Mouse (Mus musculus) midbrain, postnatal 0 days (tissue): Measurements from ENCODE around the gene Tbcd. TPM values are rescaled to one million over a fixed set of nuclear protein-coding genes. Genes with fewer than 3 reads are reported as not detected.

Source experiments
- ATAC-seq: fragments of 200-750 bp; cut with Nextera tagmentation; 2 replicates; pipeline ENCODE4 v1.8.0; 2017; ENCODE audit warnings: moderate number of reproducible peaks, mild to moderate bottlenecking, moderate TSS enrichment, moderate library complexity; ENCODE audit not compliant: low FRiP score
- DNase-seq: peaks from one replicate; pipeline ENCODE4 v3.0.0-alpha.2; 2015; ENCODE audit warnings: low spot score
- H3K27ac ChIP-seq: fragments of 300-500 bp; sonication (generic); 2 replicates; pipeline ENCODE4 v1.5.1; 2014; ENCODE audit warnings: low read depth, mild to moderate bottlenecking, low read length, mixed read lengths
- H3K27me3 ChIP-seq: fragments of 300-500 bp; sonication (generic); 2 replicates; pipeline ENCODE4 v1.6.1; 2014; ENCODE audit warnings: low read length, control low read depth, mixed read lengths; ENCODE audit not compliant: insufficient read depth
- H3K36me3 ChIP-seq: fragments of 300-500 bp; sonication (generic); 2 replicates; pipeline ENCODE4 v1.6.1; 2014; ENCODE audit warnings: low read length, control low read depth, mixed read lengths; ENCODE audit not compliant: insufficient read depth
- H3K4me1 ChIP-seq: fragments of 300-500 bp; sonication (generic); 2 replicates; pipeline ENCODE4 v1.6.1; 2014; ENCODE audit warnings: mild to moderate bottlenecking, control low read depth, antibody characterized with exemption, low read length, mixed read lengths; ENCODE audit not compliant: insufficient read depth
- H3K4me2 ChIP-seq: fragments of 300-500 bp; sonication (generic); 2 replicates; pipeline ENCODE4 v1.6.1; 2014; ENCODE audit warnings: low read depth, mild to moderate bottlenecking, low read length, mixed read lengths; ENCODE audit not compliant: poor library complexity, severe bottlenecking
- H3K4me3 ChIP-seq: fragments of 300-500 bp; sonication (generic); 2 replicates; pipeline ENCODE4 v1.5.1; 2014; ENCODE audit warnings: low read depth, mild to moderate bottlenecking, low read length, moderate library complexity
- H3K9ac ChIP-seq: fragments of 300-500 bp; sonication (generic); replicated peaks from 2 replicates; pipeline ENCODE4 v1.6.1; 2014; ENCODE audit warnings: mild to moderate bottlenecking, low read length, moderate library complexity, mixed read lengths; ENCODE audit not compliant: poor library complexity, severe bottlenecking
- H3K9me3 ChIP-seq: fragments of 300-500 bp; sonication (generic); 2 replicates; pipeline ENCODE4 v1.6.1; 2016; ENCODE audit warnings: low read length, control low read depth
- CTCF ChIP-seq: IDR thresholded peaks from 2 replicates; pipeline ENCODE4 v1.5.1; 2016; ENCODE audit warnings: antibody characterized with exemption, mild to moderate bottlenecking
- WGBS: fragments of 180-500 bp; shearing (Covaris S2); extraction: QIAGEN DNeasy Blood & Tissue Kit; methylation state at CpG from one replicate; pipeline ENCODE4 v1.1.7; 2014; 5-methylcytosine and 5-hydroxymethylcytosine counted together
- polyA plus RNA-seq: library from polyadenylated mRNA; unstranded; fragments of >200 nt; fragmentation: Nextera tagmentation; extraction: Ambion mirVana; gene quantifications from 2 replicates; pipeline ENCODE4 v1.2.1, GENCODE M21; 2015
- total RNA-seq: library from RNA; depleted of rRNA; stranded (reverse); fragments of >200 nt; gene quantifications from 2 replicates; pipeline ENCODE4 v1.2.3, GENCODE M21; 2014

The Tbcd gene
- total and polyA plus RNA-seq, 2 experiments from 2014 or later, result 56.5 to 87.9 TPM

- no peak for TF ChIP-seq CTCF
- Histone ChIP-seq H3K27me3 (no peaks in the 10 kb centered on the region), H3K4me3 (no peak overlapping the region), H3K27ac (no peak overlapping the region), H3K4me2 (no peak overlapping the region), H3K36me3 (no peaks in the 10 kb centered on the region), H3K9me3 (no peaks in the 10 kb centered on the region), H3K9ac (no peak overlapping the region), H3K4me1 (peaks cover 16% of the 10 kb centered on the region; the same call in 1 of the 2 replicates)
- ATAC-seq, result no peak
- no peak for DNase-seq
- WGBS, result 90% methylated on average over 5 of the region's 5 CpGs
Observed at GRCm38 (mm10) chr11:121551206-121551799, 99.6 kb downstream of the Tbcd start.

GRCm38 (mm10) chr11:121552167-121552566 is 100.4 kb downstream of the Tbcd start:
- Histone ChIP-seq H3K27me3 (no peaks in the 10 kb centered on the region), H3K36me3 (0 out of 2 replicates have a peak, but pooled peaks cover 2% of the 10 kb centered on the region), H3K4me2 (no peak overlapping the region), H3K4me1 (peaks cover 16% of the 10 kb centered on the region; the same call in 1 of the 2 replicates), H3K4me3 (no peak overlapping the region), H3K9me3 (no peaks in the 10 kb centered on the region), H3K27ac (no peak overlapping the region), H3K9ac (no peak overlapping the region)
- DNase-seq, result peak; percentile 81
- no peak for ATAC-seq
- TF ChIP-seq CTCF, result no peak
- 58% methylated on average over 4 of the region's 4 CpGs for WGBS

- Histone ChIP-seq H3K9me3 (no peaks in the 10 kb centered on the region), H3K27ac (no peak overlapping the region), H3K4me2 (no peak overlapping the region), H3K4me1 (peaks cover 16% of the 10 kb centered on the region; the same call in 1 of the 2 replicates), H3K36me3 (0 out of 2 replicates have a peak, but pooled peaks cover 2% of the 10 kb centered on the region), H3K9ac (no peak overlapping the region), H3K4me3 (no peak overlapping the region), H3K27me3 (no peaks in the 10 kb centered on the region)
- 89% methylated on average over 7 of the region's 7 CpGs for WGBS
- no peak for TF ChIP-seq CTCF
- DNase-seq, result no peak
- no peak for ATAC-seq
Observed at GRCm38 (mm10) chr11:121552846-121553457, 101.2 kb downstream of the Tbcd start.

- H3K4me2 ChIP-seq, result no peak overlapping the region
- H3K4me1 ChIP-seq, result peaks cover 16% of the 10 kb centered on the region; the same call in 1 of the 2 replicates
- 98% methylated on average over 3 of the region's 3 CpGs for WGBS
- no peak overlapping the region for H3K9ac ChIP-seq
- DNase-seq (no peak), ATAC-seq (no peak)
- no peaks in the 10 kb centered on the region for H3K9me3 ChIP-seq
- TF ChIP-seq CTCF, result no peak
- no peak overlapping the region for H3K4me3 ChIP-seq
- no peak overlapping the region for H3K27ac ChIP-seq
- 0 out of 2 replicates have a peak, but pooled peaks cover 2% of the 10 kb centered on the region for H3K36me3 ChIP-seq
- no peaks in the 10 kb centered on the region for H3K27me3 ChIP-seq
Observed at GRCm38 (mm10) chr11:121553458-121553857, 101.7 kb downstream of the Tbcd start.

DNA sequence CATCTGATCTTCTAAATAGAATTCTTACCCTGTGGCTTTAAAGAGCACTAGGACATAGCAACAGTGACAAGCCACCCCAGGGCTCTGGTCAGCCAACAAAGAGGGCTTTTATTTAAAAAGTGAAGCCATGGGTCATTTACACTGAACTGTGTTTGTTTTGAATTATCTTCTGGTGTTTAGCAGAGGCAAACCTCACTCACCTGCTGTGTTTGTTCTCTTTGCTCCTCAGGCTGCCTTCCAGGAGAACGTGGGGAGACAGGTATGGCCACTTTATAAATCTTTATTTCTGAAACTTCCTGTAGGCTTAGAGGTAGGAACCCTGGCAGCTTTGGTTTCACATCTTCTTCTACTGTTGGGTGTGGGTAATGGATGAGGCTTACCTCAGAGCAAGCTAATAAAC is 105.0 kb downstream of the Tbcd start:
- Histone ChIP-seq H3K4me2 (no peak overlapping the region), H3K36me3 (0 out of 2 replicates have a peak, but pooled peaks cover 2% of the 10 kb centered on the region), H3K9ac (no peak overlapping the region), H3K27ac (no peak overlapping the region), H3K27me3 (no peaks in the 10 kb centered on the region), H3K9me3 (no peaks in the 10 kb centered on the region), H3K4me1 (no peaks in the 10 kb centered on the region), H3K4me3 (no peak overlapping the region)
- TF ChIP-seq CTCF, result no peak
- 76% methylated on average over 1 of the region's 1 CpGs for WGBS
- DNase-seq (no peak), ATAC-seq (no peak)

DNA sequence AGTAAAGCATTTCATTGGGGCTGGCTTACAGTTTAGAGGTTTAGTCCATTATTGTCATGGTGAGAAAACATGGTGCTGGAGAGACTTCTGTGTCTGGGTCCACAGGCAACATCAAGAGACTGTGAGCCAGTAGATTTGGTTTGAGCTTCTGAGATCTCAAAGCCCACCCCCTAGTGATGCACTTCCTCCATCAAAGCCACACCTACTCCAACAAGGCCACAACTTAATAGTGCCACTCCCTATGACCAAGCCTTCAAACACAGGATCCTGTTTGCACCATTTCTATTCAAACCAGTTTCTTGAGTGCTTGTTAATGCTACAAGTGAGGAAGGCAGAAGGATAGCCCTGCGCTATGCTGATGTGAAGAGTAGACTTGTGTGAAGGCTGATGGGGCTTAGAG is 106.2 kb downstream of the Tbcd start:
- H3K9me3 ChIP-seq, result no peaks in the 10 kb centered on the region
- H3K36me3 ChIP-seq, result 0 out of 2 replicates have a peak, but pooled peaks cover 2% of the 10 kb centered on the region
- no peak overlapping the region for H3K27ac ChIP-seq
- ATAC-seq (no peak), DNase-seq (no peak)
- WGBS, result 100% methylated on average over 1 of the region's 1 CpGs
- no peak for TF ChIP-seq CTCF
- no peak overlapping the region for H3K9ac ChIP-seq
- no peaks in the 10 kb centered on the region for H3K4me1 ChIP-seq
- H3K4me2 ChIP-seq, result no peak overlapping the region
- no peak overlapping the region for H3K4me3 ChIP-seq
- H3K27me3 ChIP-seq, result no peaks in the 10 kb centered on the region
